In genomic region chr14:47709546-47709945, GRCm38 (mm10) we compare ENCODE assay signal across 21 mouse cellular contexts.
DNase-seq lines count a peak whose midpoint lies in the region; ATAC-seq and TF ChIP-seq lines count a peak whose summit lies in the region.
"Had no signal": no experiment of that assay in that cellular context is flagged by ENCODE, and none has a peak within 500 bp of the region (broad histone marks: within the 10 kb centered on the region; RNA-seq: fewer than 3 reads in every experiment).

No protein-coding gene starts in this region.

- TF ChIP-seq CTCF in liver, adult 2 months (IDR thresholded peaks at IDR 0.05; ENCODE audit: low read depth, low read length) = no peak

- DNase-seq in adrenal gland, postnatal 10 days = peak; percentile 3
- no peak for DNase-seq in adrenal gland, postnatal 4 days (ENCODE audit: low spot score in 2 of 2)
- DNase-seq in liver, adult 2 months (ENCODE audit: extremely low read depth, low read depth, low spot score) = peak; percentile 6
- peak; percentile 63 for DNase-seq in ZHBTc4 (ENCODE audit: low read depth, low spot score)
- DNase-seq in spleen, adult 12 weeks (ENCODE audit: low spot score) = no peak
- DNase-seq: adrenal gland, postnatal 14 days; cerebellum, adult 11-12 months; cerebellum, adult 9-10 months; cerebellum, postnatal 14 days; gastrocnemius, postnatal 14 days; heart, adult 11 months; kidney, adult 11 months had no signal

- TF ChIP-seq POLR2A in liver, adult 2 months (IDR thresholded peaks at IDR 0.05; ENCODE audit: extremely low read depth, insufficient read depth, low read length) = no peak

- no peak overlapping the region for H3K9ac ChIP-seq in liver, adult 2 months (ENCODE audit: low read depth, low read length)
- H3K9ac ChIP-seq in liver, embryonic 12.5 days = no peak overlapping the region
- H3K9ac ChIP-seq: forebrain, embryonic 13.5 days; hindbrain, embryonic 12.5 days; hindbrain, embryonic 15.5 days; intestine, embryonic 15.5 days had no signal

- H3K9me3 ChIP-seq in liver, embryonic 12.5 days (replicated peaks) = no peaks in the 10 kb centered on the region
- H3K9me3 ChIP-seq: forebrain, embryonic 10.5 days; forebrain, embryonic 13.5 days; hindbrain, embryonic 12.5 days; hindbrain, embryonic 15.5 days; intestine, embryonic 15.5 days had no signal

- WGBS in liver, adult 2 months = 78% methylated on average over 3 of the region's 3 CpGs
- WGBS in liver, embryonic 12.5 days (ENCODE audit: insufficient replicate concordance) = 93% methylated on average over 3 of the region's 3 CpGs

- no peak overlapping the region for H3K4me2 ChIP-seq in liver, embryonic 12.5 days
- H3K4me2 ChIP-seq: forebrain, embryonic 13.5 days; heart, embryonic 11.5 days; hindbrain, embryonic 12.5 days; hindbrain, embryonic 15.5 days; intestine, embryonic 15.5 days had no signal

- H3K4me1 ChIP-seq in liver, adult 2 months (ENCODE audit: control insufficient read depth, insufficient read depth, low read length) = no peaks in the 10 kb centered on the region
- H3K4me1 ChIP-seq in liver, embryonic 12.5 days = no peaks in the 10 kb centered on the region
- H3K4me1 ChIP-seq: forebrain, embryonic 10.5 days; forebrain, embryonic 13.5 days; hindbrain, embryonic 12.5 days; hindbrain, embryonic 15.5 days; intestine, embryonic 15.5 days had no signal

- no peak for ATAC-seq in liver, embryonic 12.5 days
- ATAC-seq in activated CD4-positive, CD25-positive, alpha-beta regulatory T cell, adult 4 months = no peak
- ATAC-seq: forebrain, embryonic 13.5 days; forebrain, embryonic 16.5 days; intestine, embryonic 15.5 days had no signal

- H3K4me3 ChIP-seq in liver, adult 2 months (ENCODE audit: insufficient read depth, low read depth, low read length) = no peak overlapping the region
- no peak overlapping the region for H3K4me3 ChIP-seq in liver, embryonic 12.5 days
- H3K4me3 ChIP-seq: forebrain, embryonic 10.5 days; forebrain, embryonic 13.5 days; hindbrain, embryonic 12.5 days; hindbrain, embryonic 15.5 days; intestine, embryonic 15.5 days had no signal

- no peaks in the 10 kb centered on the region for H3K27me3 ChIP-seq in liver, adult 2 months (ENCODE audit: control insufficient read depth, insufficient read depth, low read length)
- no peaks in the 10 kb centered on the region for H3K27me3 ChIP-seq in liver, embryonic 12.5 days (replicated peaks)
- H3K27me3 ChIP-seq: forebrain, embryonic 13.5 days; hindbrain, embryonic 12.5 days; hindbrain, embryonic 15.5 days; intestine, embryonic 15.5 days had no signal

- peaks cover 41% of the 10 kb centered on the region for H3K36me3 ChIP-seq in liver, adult 2 months (ENCODE audit: control insufficient read depth, insufficient read depth, low read length)
- peaks cover 68% of the 10 kb centered on the region for H3K36me3 ChIP-seq in liver, embryonic 12.5 days

- H3K27ac ChIP-seq in liver, adult 2 months (replicated peaks; ENCODE audit: insufficient read depth, low read depth, low read length) = no peak overlapping the region
- H3K27ac ChIP-seq in liver, embryonic 12.5 days = no peak overlapping the region
- H3K27ac ChIP-seq: forebrain, embryonic 10.5 days; forebrain, embryonic 13.5 days; hindbrain, embryonic 12.5 days; hindbrain, embryonic 15.5 days; intestine, embryonic 15.5 days had no signal

- H3K79me2 ChIP-seq in liver, adult 2 months (ENCODE audit: control insufficient read depth, insufficient read depth, low read length) = no peaks in the 10 kb centered on the region

Comparison
In these comparisons a context has a peak if more than half of its experiments do, and no peak if none do; other contexts are left out.
1. DNase-seq: peak in adrenal gland, postnatal 10 days (single experiment), liver, adult 2 months (single experiment) and ZHBTc4 (single experiment); none in adrenal gland, postnatal 4 days (0 of 2) and spleen, adult 12 weeks (single experiment).